Mouse (Mus musculus): ENCODE data around the gene Eif3g.

Gene Eif3g

DNA sequence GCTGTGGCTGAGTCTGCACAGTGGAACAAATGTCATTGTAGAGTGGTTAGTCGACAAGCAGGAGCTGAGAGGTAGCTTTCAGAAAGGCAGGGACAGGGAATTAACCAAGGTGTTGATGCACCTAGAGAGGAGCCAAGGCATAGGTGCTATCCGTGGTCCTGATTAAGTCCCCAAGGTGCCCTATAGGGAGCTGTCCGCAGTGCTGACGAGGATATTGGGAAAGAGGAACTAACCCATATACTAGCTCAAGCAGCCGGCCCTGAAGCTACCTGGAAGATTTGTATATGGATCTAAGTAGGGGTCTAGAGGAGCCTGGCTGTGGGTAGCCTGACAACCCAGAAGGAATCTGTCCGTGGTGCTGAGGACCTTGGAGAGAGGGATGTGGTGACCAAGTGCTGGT lies 41.3 kb downstream of the Eif3g start:
- DNase-seq (ENCODE audit: low spot score) = peak; percentile 67

DNA sequence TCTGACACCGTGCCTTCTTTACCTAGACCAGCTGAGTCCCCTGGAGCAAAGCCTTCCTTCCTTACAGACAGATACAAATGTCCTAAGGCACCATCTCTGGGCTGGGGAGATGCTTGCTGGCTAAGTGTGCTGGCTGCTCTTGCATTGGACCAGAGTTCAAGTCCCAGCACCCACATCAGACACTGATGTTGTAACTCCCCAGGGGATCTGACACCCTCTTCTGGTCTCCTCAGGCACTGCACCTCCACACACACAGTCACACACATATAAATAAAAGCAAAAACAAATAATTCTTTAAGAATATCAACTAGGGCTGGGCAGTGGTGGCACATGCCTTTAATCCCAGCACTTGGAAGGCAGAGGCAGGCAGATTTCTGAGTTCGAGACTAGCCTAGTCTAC lies 48.2 kb downstream of the Eif3g start:
- DNase-seq (ENCODE audit: low spot score) = no peak
